Mouse (Mus musculus) MN1 (cell line): Measurements from ENCODE around the gene Aes.

Experiments used
- DNase-seq: peaks from one replicate; pipeline ENCODE4 v3.0.0-alpha.2; 2016; ENCODE audit warnings: low spot score

Gene Aes

GRCm38 (mm10) chr10:81559163-81559626 lies at the start of gene Aes:
Gene Aes, plus strand, starts transcription at chr10:81559488.
- DNase-seq, result peak; percentile 64

DNA sequence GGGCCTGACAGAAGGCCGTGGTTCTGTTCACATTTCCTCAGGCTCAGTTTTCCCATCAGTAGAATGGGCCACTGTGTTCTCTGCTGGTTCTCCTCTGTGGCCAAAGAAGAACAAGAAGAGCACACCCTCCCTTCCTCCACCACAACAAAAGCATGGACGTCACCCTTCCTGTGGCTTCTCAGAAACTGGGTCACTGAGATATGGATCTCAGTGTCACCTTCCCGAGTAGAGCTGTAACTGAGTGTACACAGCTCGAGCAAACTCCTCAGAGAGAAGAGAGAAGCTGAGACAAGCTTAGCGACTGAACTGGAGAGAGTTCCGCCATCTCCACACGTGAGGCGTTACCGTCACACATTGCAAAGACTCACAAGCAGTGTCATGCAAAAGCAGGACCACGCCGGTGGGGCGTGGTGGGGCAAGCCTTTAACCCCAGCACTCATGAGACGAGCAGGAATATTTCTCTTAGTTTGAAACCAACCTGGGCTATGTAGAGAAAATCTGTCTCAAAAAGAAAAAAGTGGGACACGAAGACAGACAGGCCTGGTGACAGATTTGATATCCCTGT lies 49.0 kb upstream of the Aes start:
- DNase-seq, result no peak

DNA sequence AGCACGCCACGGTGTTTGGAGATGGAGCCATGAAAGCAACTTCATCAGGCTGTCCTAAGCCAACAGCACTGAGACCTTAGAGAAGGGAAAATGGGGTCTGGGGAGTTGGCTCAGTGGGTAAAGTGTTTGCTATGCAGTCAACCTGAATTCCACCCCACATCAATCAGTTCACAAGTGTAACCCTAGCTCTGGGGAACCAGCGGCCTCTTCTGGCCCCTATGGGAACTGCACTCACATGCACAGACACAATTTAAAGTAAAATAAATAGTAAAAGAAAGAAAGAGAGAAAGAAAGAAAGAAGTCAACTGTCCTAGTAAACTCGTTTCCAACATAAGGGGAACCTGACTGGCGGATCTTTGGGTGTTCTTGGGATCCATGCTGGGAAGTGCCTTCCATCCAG lies 45.5 kb upstream of the Aes start:
- DNase-seq, result no peak

DNA sequence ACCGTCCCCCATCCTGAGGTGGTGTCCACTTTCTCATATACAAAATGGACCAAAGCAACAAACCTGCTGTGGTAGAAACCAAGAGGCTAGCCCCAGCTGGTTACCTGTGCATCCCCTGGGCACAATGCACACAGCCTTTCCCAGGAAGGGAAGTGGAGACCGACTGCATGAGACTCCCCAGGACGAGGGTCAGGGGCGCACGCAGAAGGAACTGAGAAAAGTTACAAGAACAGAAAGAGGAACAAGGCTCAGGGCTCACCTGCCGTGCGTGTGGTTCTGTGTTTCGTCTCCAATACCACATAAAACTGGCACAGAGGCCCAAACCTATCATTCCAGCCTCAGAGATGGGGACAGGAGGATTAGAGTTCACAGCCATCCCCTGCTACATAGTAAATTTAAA lies 42.1 kb upstream of the Aes start:
- DNase-seq, result no peak

DNA sequence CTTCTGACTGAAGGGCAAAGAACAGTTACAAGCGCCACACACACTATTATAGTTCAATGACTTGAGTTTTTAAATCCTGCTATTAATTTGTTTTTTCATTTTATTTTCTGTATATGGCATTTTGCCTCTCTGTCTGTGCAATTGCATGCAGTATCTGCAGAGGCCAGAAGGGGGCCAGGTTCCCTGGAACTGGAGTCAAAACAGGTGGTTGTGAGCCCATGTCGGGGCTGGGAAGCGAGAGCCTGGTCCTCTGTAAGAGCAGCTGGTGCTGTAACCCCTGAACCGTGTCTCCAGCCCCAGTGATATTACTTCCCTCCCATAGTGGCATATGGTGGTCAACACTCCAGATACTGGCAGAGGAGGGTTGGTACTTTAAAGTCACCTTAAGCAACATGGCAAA lies 40.7 kb upstream of the Aes start:
- peak; percentile 67 for DNase-seq

DNA sequence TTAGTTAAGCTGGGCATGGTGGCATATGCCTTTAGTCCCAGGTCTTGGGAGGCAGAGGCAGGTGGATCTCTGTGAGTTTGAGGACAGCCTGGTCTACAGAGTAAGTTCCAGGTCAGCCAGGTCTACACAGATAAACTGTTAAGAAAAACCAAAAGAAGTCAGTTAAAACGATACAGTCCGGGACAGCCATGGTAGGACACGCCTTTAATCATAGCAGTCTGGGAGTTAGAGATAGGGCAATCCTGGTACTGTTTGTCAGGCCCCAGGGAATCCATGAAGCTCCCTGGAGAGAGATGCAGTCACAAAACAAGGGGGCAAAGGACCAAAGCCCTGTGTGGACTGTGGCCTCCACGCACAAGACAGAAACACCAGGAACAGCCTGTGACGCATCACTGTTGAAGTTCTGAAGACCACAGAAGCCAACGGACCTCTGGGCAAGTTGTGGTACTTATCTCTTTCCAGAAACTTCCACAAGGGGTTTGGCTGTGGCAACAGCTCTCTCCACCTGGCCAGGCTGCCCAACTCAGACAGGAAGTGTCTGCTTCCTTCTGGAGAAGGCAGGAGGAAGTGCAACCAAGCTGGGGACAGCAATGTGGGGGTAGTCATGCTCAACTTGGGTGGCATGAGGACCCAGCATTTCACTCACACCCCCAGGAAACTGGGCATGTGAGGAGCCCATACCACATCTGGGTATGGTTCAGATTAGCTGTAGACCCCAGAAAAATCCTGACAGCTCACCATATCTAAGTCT lies 39.9 kb upstream of the Aes start:
- DNase-seq, result no peak

- no peak for DNase-seq
These were observed 39.3 kb upstream of the Aes start for GRCm38 (mm10) chr10:81519978-81520365.

- DNase-seq, result no peak
These were observed 36.1 kb upstream of the Aes start for GRCm38 (mm10) chr10:81523142-81523541.

DNA sequence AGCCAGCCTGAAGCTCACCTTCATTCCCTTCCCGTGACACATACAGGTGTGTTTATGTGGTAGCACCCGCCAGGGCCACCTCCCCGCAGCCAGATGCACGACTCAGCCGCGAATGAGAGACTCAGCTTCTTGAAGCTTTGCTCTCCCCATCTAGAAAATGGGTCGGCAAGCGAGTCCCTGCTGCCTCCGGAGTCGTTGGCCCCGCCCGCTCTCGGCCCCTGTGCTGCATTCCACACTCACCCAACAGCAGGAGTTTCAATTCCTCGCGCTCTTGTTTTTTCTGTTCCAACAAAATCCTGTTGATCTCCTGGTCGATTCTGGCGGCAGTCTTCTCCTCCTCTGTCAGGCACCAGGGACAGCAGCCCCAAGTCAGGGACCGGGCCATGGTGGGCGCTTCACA lies 35.7 kb upstream of the Aes start:
- no peak for DNase-seq

DNA sequence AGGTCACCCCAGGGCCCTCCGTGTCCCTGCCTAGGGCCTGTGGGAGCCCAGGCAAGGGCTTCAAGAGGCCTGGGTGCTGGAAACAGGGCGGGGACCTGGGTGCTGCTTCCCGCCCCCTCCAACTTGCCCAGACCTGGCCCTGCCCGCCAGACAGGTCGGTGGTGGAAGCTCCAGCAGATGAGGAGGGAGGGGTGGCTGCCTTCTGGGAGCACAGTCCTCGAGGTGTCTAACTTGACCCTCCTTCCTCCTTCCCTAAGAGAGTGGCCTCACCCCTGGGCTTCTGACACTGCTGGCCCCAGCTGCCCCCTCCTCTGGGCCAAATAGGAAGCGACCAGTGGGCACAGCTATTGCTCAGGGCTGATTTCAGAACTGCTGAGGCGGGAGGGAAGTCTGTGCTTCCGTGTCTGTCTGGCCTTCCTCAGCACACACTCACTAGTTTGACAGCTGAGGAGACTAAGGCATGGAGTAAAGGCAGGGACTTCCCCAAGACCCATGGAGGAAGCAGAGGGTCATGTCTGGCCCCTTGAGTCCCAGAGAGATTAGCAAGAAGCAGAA lies 35.2 kb upstream of the Aes start, which contains the start of gene Gna15:
Gene Gna15 (minus strand): TSS at position 175 of the 555 bp plus-strand sequence.
- DNase-seq, result no peak

- no peak for DNase-seq
These were observed 34.1 kb upstream of the Aes start for GRCm38 (mm10) chr10:81525017-81525694.

- peak; percentile 84 for DNase-seq
These were observed 32.5 kb upstream of the Aes start for GRCm38 (mm10) chr10:81526779-81527178.

GRCm38 (mm10) chr10:81534826-81535225 lies 24.5 kb upstream of the Aes start:
- DNase-seq, result no peak

- no peak for DNase-seq
These were observed 22.6 kb upstream of the Aes start for GRCm38 (mm10) chr10:81536734-81537133.

GRCm38 (mm10) chr10:81537429-81537828 lies 21.9 kb upstream of the Aes start:
- DNase-seq, result no peak

- DNase-seq, result no peak
These were observed 20.8 kb upstream of the Aes start for GRCm38 (mm10) chr10:81538321-81539048.

- DNase-seq, result no peak
These were observed 17.9 kb upstream of the Aes start for GRCm38 (mm10) chr10:81541363-81541762.

GRCm38 (mm10) chr10:81541803-81542202 lies 17.5 kb upstream of the Aes start:
- DNase-seq, result peak; percentile 32

DNA sequence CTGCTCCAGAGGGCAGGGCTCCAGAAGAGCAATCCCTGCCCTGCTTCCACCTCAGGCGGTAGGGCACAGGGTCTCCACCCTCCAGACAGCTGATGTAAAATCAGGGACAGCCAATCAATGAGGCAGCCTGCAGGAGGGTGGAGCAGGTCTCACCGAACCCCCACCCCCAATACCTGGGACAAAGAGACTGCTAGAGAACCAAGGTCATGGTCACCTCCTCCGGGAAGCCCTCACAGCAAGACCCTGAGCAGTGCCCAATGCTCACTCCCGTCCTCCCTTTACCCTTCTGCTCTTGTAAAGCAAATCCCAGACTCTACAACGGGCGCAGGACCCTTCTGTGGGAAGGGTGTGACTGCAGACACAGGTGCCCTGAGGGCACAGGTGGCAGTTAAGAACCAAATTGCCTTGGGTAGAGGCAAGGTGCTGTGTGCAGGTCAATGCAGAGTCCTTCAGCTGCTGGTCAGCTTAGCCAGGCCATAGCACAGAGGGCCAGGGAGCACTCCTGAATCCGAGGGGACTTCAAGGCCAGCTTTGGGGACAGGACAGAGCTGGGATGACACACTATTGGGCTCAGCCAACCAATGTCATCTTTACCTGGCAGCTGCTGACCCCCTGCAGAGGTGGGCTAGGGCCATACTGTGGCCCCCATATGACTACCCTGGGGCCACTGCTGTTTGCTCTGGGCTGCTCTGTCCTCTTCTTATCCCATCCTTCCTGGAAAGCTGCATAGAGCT lies 16.4 kb upstream of the Aes start:
- no peak for DNase-seq

DNA sequence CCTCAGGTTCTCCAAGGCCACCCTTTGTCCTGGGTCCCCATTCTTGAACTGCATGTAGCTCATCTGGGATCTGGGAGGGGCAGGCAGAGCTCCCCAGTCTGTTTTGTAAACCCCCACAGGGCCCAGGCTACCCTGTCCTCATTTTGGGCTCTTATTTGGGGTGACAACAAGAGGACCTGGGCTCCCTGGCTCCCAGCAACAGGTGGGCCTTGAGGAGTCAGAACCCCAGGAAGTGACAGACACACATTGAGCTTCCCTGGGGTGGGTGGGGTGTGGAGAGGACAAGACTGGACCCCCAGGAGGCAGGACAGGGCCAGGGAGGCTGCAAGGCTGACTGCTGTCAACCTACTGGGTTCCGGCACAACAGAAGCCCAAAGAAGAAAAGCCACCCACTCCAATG lies 15.7 kb upstream of the Aes start:
- DNase-seq, result no peak
